Mouse (Mus musculus) granulocyte monocyte progenitor cell, adult 5-6 weeks (primary cell): ENCODE results near the gene Casp12. TPM values are rescaled to one million over a fixed set of nuclear protein-coding genes. Genes with fewer than 3 reads are reported as not detected.
"Not testable (repeated sequence)": the region's sequence is repeated elsewhere in the genome, so short reads cannot be mapped to it uniquely, and the experiment has no call there.

Experiments used
- ATAC-seq: replicated peaks from 2 replicates; pipeline ENCODE4 v1.8.0; 2016; ENCODE audit warnings: mild to moderate bottlenecking, moderate TSS enrichment, inconsistent platforms; ENCODE audit not compliant: poor library complexity, severe bottlenecking
- total RNA-seq, 2 experiments: library from RNA; stranded (forward) in 1 of 2; stranded (reverse) in 1 of 2; fragments of 200-712, 200-1000 nt in 1 of 2; fragments of >200 nt in 1 of 2; fragmentation: Nextera tagmentation in 1 of 2; gene quantifications; 2 replicates each; pipeline ENCODE4 v1.2.3; 2014 to 2017

Casp12 gene
- total RNA-seq (2014; fragmentation: Nextera tagmentation): 2.7 TPM in 1 of 2 replicates, not detected in the other
- total RNA-seq (2017): 0.98 and 3.1 TPM in 2 replicates

DNA sequence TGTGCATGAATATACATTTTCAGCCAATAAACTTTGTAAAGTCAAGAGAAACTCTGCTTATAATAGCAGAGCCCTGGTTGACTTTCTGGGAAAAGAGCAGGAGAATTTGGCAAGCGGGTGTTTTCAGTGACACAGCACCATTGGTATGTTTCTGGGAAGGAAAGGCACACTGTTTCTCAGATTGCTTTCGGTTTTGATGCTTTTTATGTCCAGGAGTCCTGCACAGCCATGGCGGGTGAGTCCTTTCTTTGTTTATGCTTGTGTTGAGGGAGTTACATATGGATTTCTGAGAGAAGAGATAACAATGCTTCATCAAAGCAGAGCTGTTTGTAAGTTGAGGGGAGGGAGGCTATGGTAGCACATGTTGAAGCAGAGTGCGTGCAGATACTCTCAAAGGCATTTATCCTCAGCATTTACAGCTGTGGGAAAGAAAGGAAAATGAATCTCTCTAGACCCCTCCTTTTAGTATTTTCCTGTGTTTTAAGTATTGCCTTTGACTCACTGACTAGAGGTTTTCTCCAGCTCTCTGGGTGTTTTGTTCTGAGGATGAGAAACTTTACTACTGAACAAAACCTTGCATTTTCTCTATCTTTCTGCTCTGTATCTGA, at the start of gene Casp12:
Gene Casp12, plus strand, starts transcription at position 140 of the 608 bp plus-strand sequence.
- peak; percentile 44; the same call in 1 of the 2 replicates for ATAC-seq

GRCm38 (mm10) chr9:5296354-5297237, 48.6 kb upstream of the Casp12 start:
- ATAC-seq: no peak

DNA sequence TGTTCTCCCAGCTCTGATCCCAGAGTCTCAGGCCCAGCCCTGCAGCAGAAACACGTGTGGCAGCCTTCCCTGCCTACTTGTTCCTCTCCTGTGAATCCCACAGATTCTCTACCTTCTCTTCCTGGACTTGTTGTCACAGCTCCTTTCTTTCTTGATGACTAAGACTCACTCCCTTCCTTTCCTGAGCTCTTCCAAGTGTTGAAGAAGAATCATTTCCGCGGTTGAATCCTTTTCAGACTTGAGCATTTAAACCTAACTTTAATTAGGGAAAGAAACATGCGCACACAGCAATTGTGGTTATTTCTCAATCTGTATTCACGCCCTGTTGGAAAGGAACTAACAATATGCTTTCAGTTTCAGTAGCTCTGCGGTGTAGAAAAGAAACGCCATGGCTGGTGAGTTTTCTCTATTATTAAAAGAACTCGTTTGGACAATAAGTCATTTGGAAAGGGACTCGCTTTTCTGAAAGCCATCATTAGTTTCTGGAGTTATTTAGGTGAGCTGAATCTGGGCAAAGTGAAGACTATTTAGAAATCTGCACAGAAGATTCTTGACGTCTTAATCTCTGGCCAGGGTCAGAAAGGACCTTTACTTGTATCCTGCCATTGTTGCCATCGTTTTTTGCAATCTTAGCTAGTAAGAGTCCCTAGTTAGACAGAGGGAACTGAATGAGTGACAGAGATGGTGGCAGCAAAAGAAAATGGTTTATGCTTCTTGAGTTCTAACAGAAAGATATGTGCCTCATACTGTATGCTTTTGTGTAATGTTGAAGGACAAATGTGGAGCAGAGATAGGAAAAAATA, 46.7 kb upstream of the Casp12 start, which contains the start of gene Casp1:
Gene Casp1, plus strand, starts transcription at position 189 of the 803 bp plus-strand sequence.
- ATAC-seq: peak; percentile 90

DNA sequence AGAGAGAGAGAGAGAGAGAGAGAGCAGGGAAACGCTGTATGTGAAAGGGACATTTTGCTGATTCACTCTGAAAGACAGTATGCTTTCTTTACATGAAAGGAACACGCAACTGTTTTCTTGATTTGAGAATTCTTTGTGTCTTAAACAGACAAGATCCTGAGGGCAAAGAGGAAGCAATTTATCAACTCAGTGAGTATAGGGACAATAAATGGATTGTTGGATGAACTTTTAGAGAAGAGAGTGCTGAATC, 46.2 kb upstream of the Casp12 start:
- peak; percentile 44 for ATAC-seq

DNA sequence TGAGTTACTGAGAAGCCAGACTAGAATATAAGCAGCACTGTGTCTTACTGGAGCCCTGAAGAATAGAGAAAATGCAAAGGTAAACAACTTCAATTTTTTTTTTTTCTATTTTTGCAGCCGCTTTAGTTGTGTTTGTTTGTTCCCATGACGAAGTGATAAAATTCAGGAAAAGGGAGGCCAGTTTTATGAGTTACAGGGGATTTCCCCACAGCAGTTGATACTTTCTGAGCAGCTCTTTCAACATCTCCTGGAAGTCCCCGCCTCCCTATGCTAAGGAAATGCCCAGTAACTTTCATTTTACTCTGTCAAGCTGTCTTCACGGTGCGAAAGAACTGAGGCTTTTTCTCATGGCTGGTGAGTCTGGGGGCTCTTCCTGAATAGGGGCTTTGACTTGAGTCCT, 36.7 kb upstream of the Casp12 start, which contains the start of gene Casp4:
Gene Casp4, plus strand, starts transcription at position 268 of the 400 bp plus-strand sequence.
- peak; percentile 89 for ATAC-seq

DNA sequence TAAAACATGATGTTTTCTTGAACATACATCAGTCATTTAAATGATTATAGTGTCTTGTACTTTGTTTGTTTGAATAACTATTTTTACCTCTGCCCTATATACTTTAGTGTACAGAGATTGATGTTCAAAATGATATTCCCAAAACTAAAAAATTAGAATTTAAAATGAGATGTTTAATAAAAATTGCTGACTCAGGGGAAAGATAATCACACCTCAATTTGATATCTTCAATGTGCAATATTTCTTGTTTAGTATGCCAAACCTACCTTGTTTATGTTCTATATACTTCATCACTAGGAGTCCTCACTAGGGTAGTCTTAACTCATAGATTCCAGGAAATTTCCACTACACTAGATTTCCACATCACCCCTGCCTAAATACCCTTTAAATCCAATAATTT, 35.1 kb upstream of the Casp12 start:
- no peak for ATAC-seq

GRCm38 (mm10) chr9:5311435-5311834, 33.8 kb upstream of the Casp12 start:
- ATAC-seq: no peak

- ATAC-seq: no peak
These were observed 17.0 kb upstream of the Casp12 start for GRCm38 (mm10) chr9:5328204-5328603.

DNA sequence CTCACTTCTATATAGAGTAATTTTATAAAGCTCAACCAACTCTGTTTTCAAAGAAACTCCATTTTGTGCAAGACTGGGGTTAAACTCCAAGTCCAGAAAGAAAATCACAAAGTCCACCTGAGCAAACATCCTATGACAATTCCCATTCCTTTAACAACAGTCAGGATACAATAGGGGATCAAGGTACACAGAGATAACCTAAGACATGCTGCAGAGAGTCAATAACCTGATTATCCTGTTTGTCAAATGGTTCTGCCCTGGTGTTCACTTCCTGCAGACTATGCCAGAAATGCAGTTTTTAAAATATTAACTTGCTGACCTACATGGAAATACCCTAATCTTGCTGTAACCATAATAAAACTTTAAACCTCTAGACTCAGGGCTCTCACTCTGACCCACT, 12.8 kb upstream of the Casp12 start:
- no peak for ATAC-seq

GRCm38 (mm10) chr9:5333422-5333821, 11.8 kb upstream of the Casp12 start:
- ATAC-seq: no peak; the same call in 1 of the 2 replicates

DNA sequence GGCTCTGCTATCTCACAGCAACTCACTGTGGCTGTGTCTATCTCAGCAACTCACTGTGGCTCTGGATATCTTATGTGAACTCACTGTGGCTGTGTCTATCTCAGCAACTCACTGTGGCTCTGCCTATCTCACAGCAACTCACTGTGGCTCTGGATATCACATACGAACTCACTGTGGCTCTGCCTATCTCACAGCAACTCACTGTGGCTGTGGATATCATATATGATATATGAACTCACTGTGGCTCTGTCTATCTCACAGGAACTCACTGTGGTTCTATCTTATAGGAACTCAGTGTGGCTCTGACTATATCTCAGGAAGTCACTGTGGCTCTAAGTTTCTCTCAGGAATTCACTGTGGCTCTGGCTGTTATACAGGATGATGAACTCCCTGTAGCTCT, 2.1 kb upstream of the Casp12 start:
- peak; percentile 40 for ATAC-seq

DNA sequence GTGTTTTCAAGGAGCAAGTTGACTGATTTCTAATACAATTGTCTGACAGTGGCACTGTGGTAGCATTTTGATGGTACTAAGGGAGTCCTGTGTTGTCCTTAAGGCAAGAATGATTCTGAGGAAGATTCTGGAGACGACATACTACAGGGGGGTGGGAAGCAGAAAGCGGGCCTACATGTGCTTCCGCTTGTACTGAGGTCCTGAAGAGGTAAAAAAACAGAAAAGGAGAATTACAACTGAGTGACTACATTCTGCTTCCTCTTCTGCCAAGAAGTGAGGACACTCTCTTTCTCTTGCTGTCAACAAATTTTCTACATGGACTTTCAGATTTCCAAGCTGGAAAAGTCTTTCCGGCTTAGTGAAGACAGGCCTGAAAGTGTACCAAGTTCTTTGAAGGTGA, 1.1 kb upstream of the Casp12 start:
- ATAC-seq: peak; percentile 92

DNA sequence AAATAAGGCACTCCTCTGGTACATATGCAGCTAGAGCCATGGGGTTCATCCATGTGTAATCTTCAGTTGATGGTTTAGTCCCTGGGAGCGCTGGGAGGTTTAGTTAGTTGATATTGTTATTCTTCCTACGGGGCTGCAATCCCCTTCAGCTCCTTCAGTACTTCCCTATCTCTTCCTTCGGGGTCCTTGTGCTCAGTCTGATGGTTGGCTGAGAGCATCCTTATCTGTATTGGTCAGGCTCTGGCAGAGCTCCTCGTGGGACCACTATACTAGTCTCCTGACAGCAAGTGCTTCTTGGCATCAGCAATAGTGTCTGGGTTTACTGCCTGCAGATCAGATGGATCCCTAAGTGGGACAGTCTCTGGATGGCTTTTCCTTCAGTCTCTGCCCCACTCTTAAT, 2.2 kb downstream of the Casp12 start:
- no peak for ATAC-seq

DNA sequence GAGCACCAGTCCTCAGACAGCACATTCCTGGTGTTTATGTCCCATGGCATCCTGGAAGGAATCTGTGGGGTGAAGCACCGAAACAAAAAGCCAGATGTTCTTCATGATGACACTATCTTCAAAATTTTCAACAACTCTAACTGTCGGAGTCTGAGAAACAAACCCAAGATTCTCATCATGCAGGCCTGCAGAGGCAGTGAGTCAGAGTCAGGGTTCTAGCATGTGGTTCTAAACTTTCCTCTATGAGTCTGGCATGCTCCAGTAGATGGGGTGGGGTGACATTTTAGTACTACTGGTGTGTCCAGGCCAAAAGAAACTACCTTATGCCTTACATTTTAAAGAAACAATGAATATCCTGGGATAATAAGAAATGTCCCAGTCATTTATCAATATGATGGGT, 8.4 kb downstream of the Casp12 start:
- no peak for ATAC-seq

- ATAC-seq: peak; percentile 48; the same call in 1 of the 2 replicates
These were observed 11.6 kb downstream of the Casp12 start for GRCm38 (mm10) chr9:5356801-5357200.

DNA sequence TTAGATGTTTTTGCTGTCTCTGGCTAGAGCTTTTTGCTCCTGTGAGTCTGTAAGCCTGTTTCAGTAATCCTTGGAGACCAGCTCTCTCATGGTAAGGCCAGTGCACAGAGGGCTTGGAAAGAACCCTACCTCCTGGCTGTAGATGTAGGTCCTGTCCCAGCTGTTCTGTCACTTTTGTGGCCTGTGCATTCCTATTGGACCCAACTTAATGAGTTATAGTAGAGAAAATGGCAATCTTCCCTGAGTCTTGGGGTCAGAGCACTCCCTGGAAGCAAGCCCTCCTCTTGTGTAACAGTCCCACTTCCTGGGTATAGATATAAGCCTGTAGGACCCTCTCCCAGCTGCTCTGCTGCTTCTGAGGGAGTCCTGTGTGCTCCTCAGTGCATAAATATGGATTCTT, 48.3 kb downstream of the Casp12 start:
- no peak for ATAC-seq

DNA sequence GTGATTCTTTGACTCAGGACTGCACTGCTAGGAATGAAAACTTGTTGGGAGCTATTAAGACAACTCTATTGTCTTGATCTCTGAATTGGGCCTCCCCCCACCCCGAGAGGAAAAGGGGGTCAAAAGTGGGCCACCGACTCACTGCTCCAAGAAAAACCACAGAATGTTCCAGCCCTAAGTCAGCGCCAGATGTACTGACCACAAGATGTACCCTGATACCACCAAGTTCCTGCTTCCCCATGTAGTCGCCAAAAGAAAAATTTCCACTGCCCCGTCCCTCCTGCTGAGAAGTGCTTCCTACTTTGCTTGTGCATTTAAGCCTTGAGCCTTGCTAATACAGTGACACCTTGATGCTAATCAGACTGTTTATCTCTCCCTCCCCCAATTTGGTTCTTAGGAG, 50.6 kb downstream of the Casp12 start:
- ATAC-seq: not testable (repeated sequence)

- ATAC-seq: no peak
These were observed 65.8 kb downstream of the Casp12 start for GRCm38 (mm10) chr9:5410988-5411568.

GRCm38 (mm10) chr9:5412446-5413111, 67.3 kb downstream of the Casp12 start:
- ATAC-seq: no peak

- ATAC-seq: no peak
These were observed 72.6 kb downstream of the Casp12 start for GRCm38 (mm10) chr9:5417871-5418270.
